Mouse (Mus musculus) left cerebral cortex, postnatal 36 days (tissue): ENCODE results near the gene Malsu1. TPM values are rescaled to one million over a fixed set of nuclear protein-coding genes. Genes with fewer than 3 reads are reported as not detected.

ENCODE experiments used
- DNase-seq, 2 experiments: peaks; one replicate each; pipeline ENCODE4 v3.0.0; 2021 to 2022; ENCODE audit warnings: low spot score in 2 of 2, mixed read lengths in 1 of 2
- intact Hi-C: fragments of 180-260 bp; cut with DNase I; formaldehyde crosslinking; loops from one replicate; pipeline ENCODE4 v1.15.1; 2025
- total RNA-seq, 2 experiments: library from RNA; stranded (reverse); gene quantifications; 2 replicates each; pipeline ENCODE4 v1.2.3; 2021

Gene Malsu1
- total RNA-seq = 10 to 100 TPM; 30.4 to 32.0 TPM

DNA sequence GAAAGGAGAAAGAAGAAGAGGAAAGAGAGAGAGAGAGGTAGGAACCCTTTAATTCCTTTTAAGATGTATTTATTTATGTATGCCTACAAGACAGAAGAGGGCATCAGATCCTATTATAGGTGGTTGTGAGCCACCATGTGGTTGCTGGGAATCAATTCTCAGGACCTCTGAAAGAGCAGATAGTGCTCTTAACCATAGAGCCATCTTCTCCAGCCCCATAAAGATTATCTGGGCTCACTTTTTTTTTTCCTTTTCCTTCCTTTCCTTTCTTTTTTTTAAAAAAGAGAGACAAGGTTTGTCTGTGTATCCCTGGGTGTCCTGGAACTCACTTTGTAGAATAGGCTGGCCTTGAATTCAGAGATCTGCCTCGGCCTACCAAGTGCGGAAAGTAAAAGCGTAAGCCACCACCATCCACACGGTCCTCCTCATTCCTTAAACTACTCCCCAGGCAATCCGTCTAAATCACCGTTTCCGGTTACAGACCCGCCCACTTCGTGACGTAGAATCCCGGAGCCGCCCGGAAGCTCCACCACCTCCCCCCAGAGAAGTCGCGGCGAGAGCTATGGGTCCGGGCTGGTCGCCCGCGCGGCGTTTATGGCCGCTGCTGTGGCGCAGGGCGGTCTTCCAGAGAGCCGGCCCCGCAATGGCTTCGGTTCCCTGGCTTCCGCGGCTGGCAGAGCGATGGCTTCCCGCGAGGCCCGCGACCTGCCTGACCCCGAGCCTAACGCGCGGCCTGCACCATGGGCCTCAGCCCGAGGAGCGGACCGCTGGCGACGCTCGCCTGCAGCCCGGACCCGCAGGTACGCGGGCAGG, at the start of gene Malsu1:
Malsu1 (plus strand) TSS at position 492 of the 813 bp plus-strand sequence.
- intact Hi-C loops = loop anchor here (2.0 kb wide), 1 partner anchor 143 kb away; no protein-coding TSS in a partner anchor
- peak; percentile 95 for DNase-seq

- DNase-seq = no peak
- intact Hi-C loops = no loop called here
Observed at GRCm38 (mm10) chr6:49025290-49025689, 48.3 kb upstream of the Malsu1 start.

GRCm38 (mm10) chr6:49026496-49026895, 47.1 kb upstream of the Malsu1 start:
- DNase-seq = no peak
- intact Hi-C loops = no loop called here

GRCm38 (mm10) chr6:49028019-49028418, 45.6 kb upstream of the Malsu1 start:
- intact Hi-C loops = no loop called here

GRCm38 (mm10) chr6:49028708-49029107, 44.9 kb upstream of the Malsu1 start:
- no peak for DNase-seq
- intact Hi-C loops = no loop called here

More at GRCm38 (mm10) chr6:49028019-49028418, 45.6 kb upstream of the Malsu1 start:
- DNase-seq = no peak

GRCm38 (mm10) chr6:49031230-49031629, 42.4 kb upstream of the Malsu1 start:
- intact Hi-C loops = no loop called here
- DNase-seq = no peak

DNA sequence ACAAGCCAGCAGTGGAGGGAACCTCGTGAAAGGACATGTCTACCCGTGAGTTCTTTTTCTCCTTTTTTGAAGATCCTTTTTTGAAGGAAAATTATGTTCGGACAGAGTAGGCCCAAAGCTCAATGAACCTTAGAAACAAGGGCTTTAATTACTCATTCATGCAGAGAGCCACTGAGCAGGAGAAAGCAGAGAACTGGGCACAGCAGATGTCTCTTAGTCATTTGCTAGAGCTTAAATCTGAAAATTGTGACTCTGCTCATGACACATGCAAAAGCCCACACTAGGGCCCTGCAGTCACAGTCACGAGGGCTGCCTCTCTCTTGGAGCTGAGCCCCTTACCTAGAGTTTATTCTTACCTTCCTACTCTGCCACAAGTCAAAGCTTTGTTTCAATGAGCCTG, 40.8 kb upstream of the Malsu1 start:
- intact Hi-C loops = no loop called here
- no peak for DNase-seq

DNA sequence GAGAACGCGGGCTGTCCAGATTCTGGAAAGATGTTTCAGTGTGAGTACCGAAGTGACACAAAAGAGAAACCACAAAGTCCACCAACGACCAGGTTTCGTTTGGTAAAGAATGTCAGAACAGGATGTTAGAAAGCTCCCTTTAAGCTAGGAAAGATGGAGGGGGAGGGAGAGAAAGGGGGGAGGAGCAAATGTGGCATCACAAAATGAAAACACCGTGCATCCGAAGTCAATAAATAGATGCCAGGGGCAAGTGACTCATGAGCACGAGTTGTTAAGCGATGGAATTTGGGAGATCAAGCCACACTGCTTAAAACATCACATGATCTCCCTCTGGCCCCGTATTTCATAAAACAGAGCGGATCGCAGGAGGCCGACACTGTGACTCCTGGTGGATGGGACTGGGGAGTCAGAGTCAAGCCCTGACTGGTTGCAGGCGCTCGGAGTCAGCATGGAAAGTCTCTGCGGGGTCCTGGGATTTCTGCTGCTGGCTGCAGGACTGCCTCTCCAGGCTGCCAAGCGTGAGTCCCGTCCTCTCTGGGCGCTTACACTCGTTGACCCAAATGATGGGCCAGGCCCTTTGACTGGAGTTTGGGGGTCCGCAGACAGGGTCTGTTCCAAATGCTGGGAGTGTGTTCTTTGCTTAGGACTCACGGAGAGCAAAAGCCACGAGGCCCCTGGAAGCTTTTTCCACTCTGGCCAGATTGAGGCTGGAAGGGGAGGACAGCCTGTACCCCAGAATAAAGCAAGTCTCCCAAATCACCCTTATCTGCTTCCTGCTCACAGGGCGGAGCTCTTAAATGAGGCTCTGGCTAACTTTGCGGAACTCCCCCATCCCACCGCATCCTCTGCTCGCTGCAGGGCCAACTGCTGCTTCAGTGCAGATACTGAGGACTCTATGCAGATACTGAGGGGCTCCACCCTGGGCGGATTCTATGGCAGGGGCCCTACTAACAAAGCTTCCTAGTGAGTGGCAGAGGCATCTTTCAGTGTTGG, 37.0 kb upstream of the Malsu1 start, which contains the start of gene Gpnmb:
Gpnmb (plus strand) TSS at position 272 of the 993 bp plus-strand sequence.
- no peak for DNase-seq
- intact Hi-C loops = no loop called here

DNA sequence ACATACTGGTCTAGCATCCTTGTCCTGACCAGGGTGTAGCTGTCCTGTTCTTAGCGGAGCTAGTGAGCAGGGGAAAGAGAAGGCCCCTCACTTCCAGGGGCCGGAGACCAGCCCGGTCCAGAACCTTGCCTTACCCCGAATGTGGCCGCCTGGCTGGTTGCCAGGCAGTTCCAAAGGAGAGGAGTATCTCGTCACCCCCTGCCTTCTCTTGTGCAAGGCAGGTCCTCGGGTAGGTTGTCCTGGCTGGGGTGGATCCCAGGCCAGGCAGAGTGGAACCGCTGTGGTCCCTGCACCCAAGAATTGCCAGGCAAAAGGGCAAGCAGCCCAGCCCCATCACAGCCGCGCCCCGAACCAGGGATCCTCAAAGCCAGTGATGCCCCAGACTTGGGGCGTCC, 36.3 kb upstream of the Malsu1 start:
- intact Hi-C loops = no loop called here
- no peak for DNase-seq

DNA sequence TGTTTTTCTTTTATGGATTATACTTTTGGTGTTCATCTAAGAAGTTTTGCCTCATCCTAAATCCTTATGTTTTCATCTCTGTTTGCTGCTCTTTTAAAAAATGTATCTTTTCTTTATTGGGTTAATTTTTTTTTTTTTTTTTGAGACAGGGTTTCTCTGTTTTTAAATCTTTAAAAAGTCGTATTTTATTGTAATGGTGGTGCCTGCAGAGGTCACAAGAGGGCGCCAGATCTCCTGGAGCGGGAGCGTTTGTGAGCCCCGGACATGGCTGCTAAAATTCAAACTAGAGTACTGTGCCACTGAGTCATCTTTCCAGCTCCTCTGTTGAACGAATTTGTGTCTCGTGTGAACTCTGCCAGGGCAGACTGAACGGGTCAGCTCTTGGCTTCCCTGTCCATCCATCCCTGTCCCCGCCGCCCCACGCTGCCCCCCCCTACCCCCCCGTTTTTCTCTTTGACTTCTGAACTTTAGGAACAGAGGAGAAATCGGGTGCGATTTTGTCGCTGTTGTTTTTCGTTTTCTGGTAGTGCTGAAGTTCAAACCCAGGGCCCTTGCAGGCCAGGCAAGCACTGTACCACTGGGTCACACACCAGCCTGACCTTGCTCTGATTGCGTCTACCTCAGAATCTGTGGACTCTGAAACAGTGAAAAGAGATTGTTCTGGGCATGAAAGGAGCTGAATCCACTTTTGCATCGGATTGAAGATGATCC, 34.0 kb upstream of the Malsu1 start:
- intact Hi-C loops = no loop called here
- peak; percentile 36 to 57 for DNase-seq

GRCm38 (mm10) chr6:49046502-49046901, 27.1 kb upstream of the Malsu1 start:
- intact Hi-C loops = no loop called here

DNA sequence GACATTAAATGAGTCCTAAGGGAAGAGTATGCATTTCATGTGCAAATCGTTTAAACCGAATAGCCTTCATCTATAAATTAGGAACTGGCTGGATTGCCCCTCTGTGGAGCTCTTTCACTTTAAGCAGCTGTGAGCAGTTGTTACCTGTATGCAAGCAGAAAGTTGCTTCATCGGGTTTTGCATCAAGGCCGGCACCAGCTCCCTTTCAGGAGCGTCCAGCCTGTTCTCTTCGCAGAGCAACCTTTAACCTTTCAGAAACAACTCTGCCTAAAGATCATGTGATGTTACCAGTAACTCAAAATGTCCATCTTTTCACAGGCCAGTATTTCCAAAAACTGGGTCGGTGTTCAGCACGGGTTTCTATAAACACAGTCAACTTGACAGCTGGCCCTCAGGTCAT, 26.6 kb upstream of the Malsu1 start:
- intact Hi-C loops = no loop called here
- no peak for DNase-seq

More at GRCm38 (mm10) chr6:49046502-49046901, 27.1 kb upstream of the Malsu1 start:
- no peak for DNase-seq

DNA sequence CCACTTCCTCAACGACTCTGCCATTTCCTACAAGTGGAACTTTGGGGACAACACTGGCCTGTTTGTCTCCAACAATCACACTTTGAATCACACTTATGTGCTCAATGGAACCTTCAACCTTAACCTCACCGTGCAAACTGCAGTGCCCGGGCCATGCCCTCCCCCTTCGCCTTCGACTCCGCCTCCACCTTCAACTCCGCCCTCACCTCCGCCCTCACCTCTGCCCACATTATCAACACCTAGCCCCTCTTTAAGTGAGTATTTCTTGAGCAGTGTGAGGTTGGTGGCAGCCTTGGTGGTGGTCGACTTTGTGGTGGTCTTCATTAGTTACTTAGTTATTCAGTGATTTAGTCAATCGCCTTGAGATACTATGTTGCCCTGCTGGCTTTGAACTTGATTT, 25.7 kb upstream of the Malsu1 start:
- intact Hi-C loops = no loop called here
- no peak for DNase-seq

GRCm38 (mm10) chr6:49048395-49048794, 25.2 kb upstream of the Malsu1 start:
- DNase-seq = no peak
- intact Hi-C loops = no loop called here

DNA sequence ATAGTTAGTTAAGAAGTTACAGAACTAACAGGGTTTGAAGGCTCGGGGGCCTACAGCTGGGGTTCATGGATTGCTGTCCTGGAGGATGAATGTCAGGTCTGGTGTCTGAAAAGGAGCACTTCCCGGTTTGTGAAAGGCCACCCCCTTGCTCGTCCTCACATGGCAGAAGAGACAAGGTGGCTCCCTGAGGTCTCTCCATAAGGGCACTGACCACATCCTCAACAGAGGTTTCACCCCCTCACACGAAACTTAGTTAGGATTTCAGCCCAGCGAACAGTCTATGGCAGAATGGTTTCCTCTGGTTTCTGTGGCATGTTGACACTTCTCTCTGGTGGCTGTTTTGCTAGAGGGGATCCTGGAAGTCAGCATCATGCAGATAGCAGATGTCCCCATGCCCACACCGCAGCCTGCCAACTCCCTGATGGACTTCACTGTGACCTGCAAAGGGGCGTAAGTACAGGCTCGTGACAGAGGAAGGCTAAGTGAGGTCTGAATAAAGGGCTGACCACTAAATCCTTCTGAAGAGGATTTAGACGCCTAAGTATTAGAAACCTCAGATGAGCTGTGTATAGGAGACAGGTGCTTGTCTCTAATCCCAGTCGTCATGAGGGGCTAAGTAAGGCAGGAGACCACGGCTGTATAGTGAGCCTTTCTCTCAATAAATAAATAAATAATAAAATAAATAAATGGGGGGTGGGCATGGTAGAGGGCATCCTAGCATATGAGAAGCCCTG, 22.8 kb upstream of the Malsu1 start:
- no peak for DNase-seq
- intact Hi-C loops = loop anchor here (10.0 kb wide), 1 partner anchor 344 kb away; the partner anchor contains the start of gene Stk31

DNA sequence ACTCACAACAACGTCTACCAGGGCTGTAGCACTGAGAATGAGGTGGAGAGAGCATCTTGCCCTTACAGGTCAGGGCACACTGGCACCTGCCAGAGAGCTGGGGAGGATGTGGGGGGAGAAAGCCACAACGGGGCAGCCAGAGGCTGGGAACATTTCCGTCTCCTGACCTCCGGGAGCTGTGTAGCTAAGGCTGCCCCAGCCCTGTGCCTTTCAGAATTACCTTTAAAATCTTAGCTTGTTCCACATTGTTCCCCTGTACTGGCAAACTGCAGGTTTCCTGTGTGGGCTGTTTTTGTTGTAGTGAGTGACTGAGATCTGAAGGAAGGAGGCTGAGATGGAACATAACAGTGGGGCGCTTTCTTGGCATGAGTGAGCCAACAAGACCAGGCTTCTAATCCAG, 21.4 kb upstream of the Malsu1 start:
- intact Hi-C loops = loop anchor here (10.0 kb wide), 1 partner anchor 343 kb away; the partner anchor contains the start of gene Stk31
- DNase-seq = no peak

GRCm38 (mm10) chr6:49055256-49055733, 18.3 kb upstream of the Malsu1 start:
- intact Hi-C loops = loop anchor here (10.0 kb wide), 1 partner anchor 340 kb away; the partner anchor contains the start of gene Stk31
- no peak for DNase-seq

DNA sequence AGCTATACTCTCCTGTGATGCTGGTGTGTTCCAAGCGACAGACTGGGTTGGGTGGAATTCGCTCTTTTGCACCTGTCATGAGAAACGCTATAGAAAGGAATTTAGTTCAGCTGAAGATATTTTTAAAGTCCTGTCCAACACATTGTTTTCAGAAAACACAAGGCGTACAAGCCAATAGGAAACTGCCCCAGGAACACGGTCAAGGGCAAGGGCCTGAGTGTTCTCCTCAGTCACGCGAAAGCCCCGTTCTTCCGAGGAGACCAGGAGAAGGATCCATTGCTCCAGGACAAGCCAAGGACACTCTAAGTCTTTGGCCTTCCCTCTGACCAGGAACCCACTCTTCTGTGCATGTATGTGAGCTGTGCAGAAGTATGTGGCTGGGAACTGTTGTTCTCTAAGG, 17.6 kb upstream of the Malsu1 start:
- intact Hi-C loops = loop anchor here (2.0 to 10.0 kb wide), 2 partner anchors 151 to 339 kb away; partner anchors contain the start of gene Stk31
- DNase-seq = no peak
